Mouse (Mus musculus): ENCODE measurements around the gene Mon2. TPM values are rescaled to one million over a fixed set of nuclear protein-coding genes. Genes with fewer than 3 reads are reported as not detected.

Mon2 gene
- polyA plus RNA-seq, 1 experiment from 2014 or later, result 39.1 TPM

- no peak overlapping the region for H3K4me2 ChIP-seq
- no peak overlapping the region for H3K4me3 ChIP-seq (replicated peaks)
- 61% methylated on average over 6 of the region's 6 CpGs for WGBS
- H3K27ac ChIP-seq, result no peak overlapping the region
- no peaks in the 10 kb centered on the region for H3K27me3 ChIP-seq
- no peaks in the 10 kb centered on the region for H3K4me1 ChIP-seq
- no peaks in the 10 kb centered on the region for H3K36me3 ChIP-seq (replicated peaks)
- H3K9ac ChIP-seq, result no peak overlapping the region
- ATAC-seq (ENCODE audit: low FRiP score), result no peak
- no peaks in the 10 kb centered on the region for H3K9me3 ChIP-seq
Measured at GRCm38 (mm10) chr10:122950966-122951365, 125.3 kb downstream of the Mon2 start.

- Histone ChIP-seq H3K27me3 (no peaks in the 10 kb centered on the region), H3K27ac (no peak overlapping the region), H3K4me3 (replicated peaks) (no peak overlapping the region), H3K9me3 (no peaks in the 10 kb centered on the region), H3K9ac (no peak overlapping the region), H3K4me2 (no peak overlapping the region), H3K4me1 (no peaks in the 10 kb centered on the region), H3K36me3 (replicated peaks) (no peaks in the 10 kb centered on the region)
- WGBS, result 86% methylated on average over 5 of the region's 5 CpGs
- no peak for ATAC-seq (ENCODE audit: low FRiP score)
Measured at GRCm38 (mm10) chr10:122944888-122945287, 131.4 kb downstream of the Mon2 start.

- ATAC-seq (ENCODE audit: low FRiP score), result no peak
- no peak overlapping the region for H3K4me3 ChIP-seq (replicated peaks)
Measured at GRCm38 (mm10) chr10:122943824-122944223, 132.5 kb downstream of the Mon2 start.

GRCm38 (mm10) chr10:122942771-122943170 is 133.5 kb downstream of the Mon2 start:
- Histone ChIP-seq H3K4me3 (replicated peaks) (no peak overlapping the region), H3K9me3 (no peaks in the 10 kb centered on the region), H3K27me3 (no peaks in the 10 kb centered on the region), H3K27ac (no peak overlapping the region), H3K4me1 (no peaks in the 10 kb centered on the region), H3K36me3 (replicated peaks) (no peaks in the 10 kb centered on the region), H3K9ac (no peak overlapping the region), H3K4me2 (no peak overlapping the region)
- ATAC-seq (ENCODE audit: low FRiP score), result no peak
- WGBS, result 94% methylated on average over 7 of the region's 7 CpGs

More at GRCm38 (mm10) chr10:122943824-122944223, 132.5 kb downstream of the Mon2 start:
- H3K4me1 ChIP-seq, result no peaks in the 10 kb centered on the region
- no peaks in the 10 kb centered on the region for H3K36me3 ChIP-seq (replicated peaks)
- no peaks in the 10 kb centered on the region for H3K27me3 ChIP-seq
- no peak overlapping the region for H3K4me2 ChIP-seq
- no peak overlapping the region for H3K27ac ChIP-seq
- H3K9ac ChIP-seq, result no peak overlapping the region
- 62% methylated on average over 6 of the region's 6 CpGs for WGBS
- no peaks in the 10 kb centered on the region for H3K9me3 ChIP-seq

MicroRNA genes within 50 kb of the gene (microRNA counts, 519-probe panel; counts per million panel counts)
- 6,904 counts per million, percentile 91 among the panel's probes with 10 or more counts for microRNA mmu-let-7i

Small RNA genes within 50 kb of the gene (microRNA-seq; reads per million reads assigned to microRNA genes)
- 17,352 reads per million, percentile 97 among the genes with 10 or more reads in this experiment for gene Mirlet7i

Other genes with a start within 250 kb of the Mon2 start
- gene Usp15, start 120.5 kb upstream of the Mon2 start, polyA plus RNA-seq (2016; fragmentation: Nextera tagmentation; extraction: Ambion mirVana), result 69.0 and 74.3 TPM in 2 replicates
- 9.3 and 10.2 TPM in 2 replicates for gene Fam19a2, start 187.5 kb upstream of the Mon2 start, polyA plus RNA-seq (2016; fragmentation: Nextera tagmentation; extraction: Ambion mirVana)